Comparison of ENCODE assay signal across 23 mouse cellular contexts in genomic region chr6:90884631-90885030, GRCm38 (mm10).
DNase-seq lines count a peak whose midpoint lies in the region; ATAC-seq lines count a peak whose summit lies in the region.
"Had no signal": no experiment of that assay in that cellular context is flagged by ENCODE, and none has a peak within 500 bp of the region (broad histone marks: within the 10 kb centered on the region; RNA-seq: fewer than 3 reads in every experiment).

No protein-coding gene starts in this region.

- no peak overlapping the region for H3K4me2 ChIP-seq in kidney, embryonic 15.5 days
- H3K4me2 ChIP-seq: embryonic facial prominence, embryonic 12.5 days; forebrain, embryonic 12.5 days; hindbrain, embryonic 15.5 days; intestine, embryonic 15.5 days; midbrain, embryonic 11.5 days; neural tube, embryonic 12.5 days had no signal

- DNase-seq in heart, adult 11 months: peak; percentile 91
- no peak for DNase-seq in heart, adult 9 months (ENCODE audit: low spot score in 2 of 2)
- peak; percentile 5 for DNase-seq in kidney, adult 18-20 months
- peak; percentile 17 for DNase-seq in kidney, adult 9 months
- peak; percentile 26 for DNase-seq in kidney, postnatal 10 days
- no peak for DNase-seq in left cerebral cortex, adult 18-20 months (ENCODE audit: low spot score in 2 of 2)
- DNase-seq in gastrocnemius, postnatal 4 days (ENCODE audit: low spot score in 2 of 2): no peak
- DNase-seq: B cell, adult 2 months; cerebellum, adult 18-20 months; gastrocnemius, postnatal 25 days; heart, postnatal 36 days; lung, postnatal 10 days; right cerebral cortex, postnatal 14 days; spleen, adult 18-20 months; thymus, postnatal 14 days had no signal

- no peak overlapping the region for H3K9ac ChIP-seq in kidney, embryonic 15.5 days
- H3K9ac ChIP-seq: embryonic facial prominence, embryonic 12.5 days; forebrain, embryonic 12.5 days; hindbrain, embryonic 15.5 days; intestine, embryonic 15.5 days; neural tube, embryonic 12.5 days had no signal

- no peaks in the 10 kb centered on the region for H3K36me3 ChIP-seq in kidney, embryonic 15.5 days
- H3K36me3 ChIP-seq: embryonic facial prominence, embryonic 12.5 days; forebrain, embryonic 12.5 days; G1E; hindbrain, embryonic 15.5 days; intestine, embryonic 15.5 days; neural tube, embryonic 12.5 days had no signal

- no peaks in the 10 kb centered on the region for H3K27me3 ChIP-seq in kidney, embryonic 15.5 days
- H3K27me3 ChIP-seq: embryonic facial prominence, embryonic 12.5 days; forebrain, embryonic 12.5 days; hindbrain, embryonic 15.5 days; intestine, embryonic 15.5 days; neural tube, embryonic 12.5 days had no signal

- 12% methylated on average over 1 of the region's 1 CpGs for WGBS in kidney, embryonic 15.5 days

- H3K9me3 ChIP-seq in kidney, embryonic 15.5 days (replicated peaks): no peaks in the 10 kb centered on the region
- H3K9me3 ChIP-seq: embryonic facial prominence, embryonic 12.5 days; forebrain, embryonic 12.5 days; G1E; hindbrain, embryonic 15.5 days; intestine, embryonic 15.5 days; neural tube, embryonic 12.5 days had no signal

- no peak overlapping the region for H3K4me3 ChIP-seq in kidney, embryonic 15.5 days (replicated peaks)
- H3K4me3 ChIP-seq: embryonic facial prominence, embryonic 12.5 days; forebrain, embryonic 12.5 days; hindbrain, embryonic 15.5 days; intestine, embryonic 15.5 days; neural tube, embryonic 12.5 days had no signal

- peaks cover 6% of the 10 kb centered on the region; the same call in 1 of the 2 replicates for H3K4me1 ChIP-seq in kidney, embryonic 15.5 days
- H3K4me1 ChIP-seq: embryonic facial prominence, embryonic 12.5 days; intestine, embryonic 15.5 days had no signal

- H3K27ac ChIP-seq in kidney, embryonic 15.5 days: no peak overlapping the region
- H3K27ac ChIP-seq: embryonic facial prominence, embryonic 12.5 days; forebrain, embryonic 12.5 days; hindbrain, embryonic 15.5 days; intestine, embryonic 15.5 days; neural tube, embryonic 12.5 days had no signal

- no peak for ATAC-seq in kidney, embryonic 15.5 days (replicated peaks; ENCODE audit: low FRiP score)
- ATAC-seq: intestine, embryonic 15.5 days had no signal

Comparison
In these comparisons a context has a peak if more than half of its experiments do, and no peak if none do; other contexts are left out.
1. DNase-seq: peak in heart, adult 11 months (single experiment), kidney, adult 18-20 months (single experiment), kidney, adult 9 months (single experiment) and kidney, postnatal 10 days (single experiment); none in heart, adult 9 months (0 of 2), left cerebral cortex, adult 18-20 months (0 of 2) and gastrocnemius, postnatal 4 days (0 of 2).